Mouse (Mus musculus): Measurements from ENCODE around the gene Cryga.
A peak's percentile ranks its signal among the peaks of the same experiment; 100 is the strongest.
"Not testable (repeated sequence)": the region's sequence is repeated elsewhere in the genome, so short reads cannot be mapped to it uniquely, and the experiment has no call there.

Gene Cryga

GRCm38 (mm10) chr1:65091566-65091965, 11.6 kb downstream of the Cryga start:
- no peak for DNase-seq (ENCODE audit: low spot score)

GRCm38 (mm10) chr1:65090370-65090769, 12.8 kb downstream of the Cryga start:
- peak; percentile 23 for DNase-seq (ENCODE audit: low spot score)

- DNase-seq (ENCODE audit: low spot score): no peak
Observed at GRCm38 (mm10) chr1:65088567-65089356, 14.4 kb downstream of the Cryga start.

- DNase-seq (ENCODE audit: low spot score): no peak
Observed at GRCm38 (mm10) chr1:65082188-65082587, 21.0 kb downstream of the Cryga start, which contains the start of gene Crygb. Crygb (minus strand) TSS chr1:65082288.

- DNase-seq (ENCODE audit: low spot score): peak; percentile 24
Observed at GRCm38 (mm10) chr1:65075607-65076006, 27.6 kb downstream of the Cryga start.

- DNase-seq (ENCODE audit: low spot score): no peak
Observed at GRCm38 (mm10) chr1:65073589-65073988, 29.6 kb downstream of the Cryga start, which contains the start of gene Crygc. Crygc (minus strand) TSS chr1:65073689.

- no peak for DNase-seq (ENCODE audit: low spot score)
Observed at GRCm38 (mm10) chr1:65067842-65068241, 35.3 kb downstream of the Cryga start.

GRCm38 (mm10) chr1:65064201-65064600, 39.0 kb downstream of the Cryga start:
- DNase-seq (ENCODE audit: low spot score): no peak

GRCm38 (mm10) chr1:65063352-65063751, 39.8 kb downstream of the Cryga start, which contains the start of gene Crygd:
Crygd (minus strand) TSS chr1:65063452.
- no peak for DNase-seq (ENCODE audit: low spot score)

- no peak for DNase-seq (ENCODE audit: low spot score)
Observed at GRCm38 (mm10) chr1:65052140-65052539, 51.0 kb downstream of the Cryga start.

GRCm38 (mm10) chr1:65051696-65052095, 51.5 kb downstream of the Cryga start:
- no peak for DNase-seq (ENCODE audit: low spot score)

GRCm38 (mm10) chr1:65050952-65051351, 52.2 kb downstream of the Cryga start, which contains the start of gene Cryge:
Cryge (minus strand) TSS chr1:65051149.
- DNase-seq (ENCODE audit: low spot score): not testable (repeated sequence)

Measured in adipocyte (in vitro differentiated cells).